18 mouse cellular contexts compared by ENCODE assay signal in genomic region chr11:114890542-114890941, GRCm38 (mm10). TPM values are rescaled to one million over a fixed set of nuclear protein-coding genes. Genes with fewer than 3 reads are reported as not detected.
A peak's percentile ranks its signal among the peaks of the same experiment; 100 is the strongest.
DNase-seq lines count a peak whose midpoint lies in the region; ATAC-seq and TF ChIP-seq lines count a peak whose summit lies in the region.
"Had no signal": no experiment of that assay in that cellular context is flagged by ENCODE, and none has a peak within 500 bp of the region (broad histone marks: within the 10 kb centered on the region; RNA-seq: fewer than 3 reads in every experiment).

No protein-coding gene starts in this region.

- WGBS in kidney, embryonic 16.5 days = 38% methylated on average over 5 of the region's 5 CpGs
- 11% methylated on average over 5 of the region's 5 CpGs for WGBS in spleen, adult 2 months
- WGBS in liver, embryonic 16.5 days (ENCODE audit: insufficient replicate concordance) = 16% methylated on average over 5 of the region's 5 CpGs

- ATAC-seq in kidney, embryonic 16.5 days (ENCODE audit: low FRiP score, low TSS enrichment) = peak; percentile 27; the same call in 1 of the 2 replicates
- no peak for ATAC-seq in liver, embryonic 16.5 days (ENCODE audit: low read depth)
- no peak for ATAC-seq in erythroblast, adult 5-6 weeks (replicated peaks; ENCODE audit: low FRiP score, poor library complexity, severe bottlenecking)
- ATAC-seq: forebrain, embryonic 15.5 days had no signal

- H3K4me1 ChIP-seq in kidney, embryonic 16.5 days (ENCODE audit: insufficient read depth, low read length) = peaks cover 8% of the 10 kb centered on the region
- peaks cover 5% of the 10 kb centered on the region; the same call in 1 of the 2 replicates for H3K4me1 ChIP-seq in spleen, adult 2 months (ENCODE audit: control insufficient read depth, insufficient read depth, insufficient read length)
- no peaks in the 10 kb centered on the region for H3K4me1 ChIP-seq in liver, embryonic 16.5 days (ENCODE audit: control insufficient read depth, low read depth, low read length)
- H3K4me1 ChIP-seq: forebrain, embryonic 15.5 days had no signal

- H3K27ac ChIP-seq in kidney, embryonic 16.5 days (ENCODE audit: low read length) = no peak overlapping the region
- peak overlapping the region; percentile 52 for H3K27ac ChIP-seq in spleen, adult 2 months (ENCODE audit: insufficient read depth, low read length)
- H3K27ac ChIP-seq in liver, embryonic 16.5 days (ENCODE audit: low read length) = no peak overlapping the region
- H3K27ac ChIP-seq: forebrain, embryonic 15.5 days had no signal

- 0 out of 2 replicates have a peak overlapping the region, but pooled peaks have one; percentile 43 for H3K9ac ChIP-seq in kidney, embryonic 16.5 days (replicated peaks; ENCODE audit: low read length)
- peak overlapping the region; percentile 37; the same call in 1 of the 2 replicates for H3K9ac ChIP-seq in liver, embryonic 16.5 days (ENCODE audit: low read depth, low read length)
- H3K9ac ChIP-seq: forebrain, embryonic 15.5 days had no signal

- H3K4me3 ChIP-seq in kidney, embryonic 16.5 days (ENCODE audit: low read length) = no peak overlapping the region
- H3K4me3 ChIP-seq in spleen, adult 2 months (ENCODE audit: extremely low read depth, insufficient read depth, insufficient read length) = peak overlapping the region; percentile 53; the same call in 1 of the 2 replicates
- peak overlapping the region; percentile 36 for H3K4me3 ChIP-seq in liver, embryonic 16.5 days (ENCODE audit: low read depth, low read length)
- H3K4me3 ChIP-seq: erythroblast, embryonic 14.5 days; forebrain, embryonic 15.5 days; heart, adult 2 months had no signal

- no peak for TF ChIP-seq POLR2A in spleen, adult 2 months (IDR thresholded peaks at IDR 0.05; ENCODE audit: low read depth, low read length)

- H3K36me3 ChIP-seq in kidney, embryonic 16.5 days (ENCODE audit: insufficient read depth, low read length) = no peaks in the 10 kb centered on the region
- no peaks in the 10 kb centered on the region for H3K36me3 ChIP-seq in spleen, adult 2 months (ENCODE audit: control insufficient read depth, insufficient read depth, low read length)
- H3K36me3 ChIP-seq in liver, embryonic 16.5 days (ENCODE audit: control insufficient read depth, insufficient read depth) = no peaks in the 10 kb centered on the region
- H3K36me3 ChIP-seq: forebrain, embryonic 15.5 days had no signal

- DNase-seq in kidney, postnatal 25 days = no peak
- no peak for DNase-seq in spleen, adult 2 months (ENCODE audit: low read depth in 1 of 2, low spot score in 2 of 2)
- DNase-seq in spleen, postnatal 10 days (ENCODE audit: low spot score in 2 of 2) = no peak
- no peak for DNase-seq in urinary bladder, adult 18-20 months (ENCODE audit: low spot score in 2 of 2)
- DNase-seq: adrenal gland, postnatal 14 days; cerebellum, postnatal 14 days; gastrocnemius, postnatal 10 days; kidney, postnatal 10 days; right cerebral cortex, postnatal 25 days; thymus, adult 18-20 months had no signal

- no peaks in the 10 kb centered on the region for H3K27me3 ChIP-seq in kidney, embryonic 16.5 days (ENCODE audit: insufficient read depth, low read length)
- no peaks in the 10 kb centered on the region for H3K27me3 ChIP-seq in spleen, adult 2 months (ENCODE audit: control insufficient read depth, insufficient read depth, low read length)
- H3K27me3 ChIP-seq in liver, embryonic 16.5 days (ENCODE audit: control insufficient read depth, insufficient read depth, low read depth, low read length) = no peaks in the 10 kb centered on the region
- H3K27me3 ChIP-seq: forebrain, embryonic 15.5 days had no signal

- peak overlapping the region; percentile 42 for H3K4me2 ChIP-seq in kidney, embryonic 16.5 days (replicated peaks; ENCODE audit: low read depth, low read length)
- no peak overlapping the region; the same call in 1 of the 2 replicates for H3K4me2 ChIP-seq in liver, embryonic 16.5 days (ENCODE audit: low read depth, low read length)
- H3K4me2 ChIP-seq: forebrain, embryonic 15.5 days had no signal

- no peak for TF ChIP-seq CTCF in spleen, adult 2 months (IDR thresholded peaks at IDR 0.05; ENCODE audit: extremely low read depth, insufficient read depth, insufficient read length, insufficient replicate concordance)

- no peaks in the 10 kb centered on the region for H3K9me3 ChIP-seq in kidney, embryonic 16.5 days (ENCODE audit: low read length)
- no peaks in the 10 kb centered on the region for H3K9me3 ChIP-seq in liver, embryonic 16.5 days (replicated peaks; ENCODE audit: control insufficient read depth, low read length)
- H3K9me3 ChIP-seq: forebrain, embryonic 15.5 days had no signal

RNA-seq across cellular contexts. Expression of gene Cd300a, which starts 0.7 kb away (rescaled TPM):
- 1.8 and 2.2 TPM in 2 replicates for polyA plus RNA-seq in kidney, embryonic 16.5 days (2015; fragmentation: Nextera tagmentation; extraction: Ambion mirVana)
- 11.6 and 12.5 TPM in 2 replicates for polyA plus RNA-seq in spleen, adult 2 months (2012; rRNA removed)
- 5.9 and 6.2 TPM in 2 replicates for polyA plus RNA-seq in liver, embryonic 16.5 days (2015; fragmentation: Nextera tagmentation; extraction: Ambion mirVana)
- 3.8 and 4.8 TPM in 2 replicates for total RNA-seq in erythroblast, adult 5-6 weeks (2015; ENCODE audit: low replicate concordance)
- total RNA-seq in erythroblast, adult 5-6 weeks (2017; ENCODE audit: low replicate concordance) = 3.7 and 7.1 TPM in 2 replicates
- total RNA-seq: MEL had no signal
- polyA plus RNA-seq: erythroblast, embryonic 14.5 days had no signal

RNA-seq across cellular contexts. Expression of gene Gprc5c, which starts 39.6 kb away (rescaled TPM):
- polyA plus RNA-seq in kidney, embryonic 16.5 days (2015; fragmentation: Nextera tagmentation; extraction: Ambion mirVana) = 153 and 162 TPM in 2 replicates
- 9.3 and 9.5 TPM in 2 replicates for polyA plus RNA-seq in spleen, adult 2 months (2012; rRNA removed)
- polyA plus RNA-seq in liver, embryonic 16.5 days (2015; fragmentation: Nextera tagmentation; extraction: Ambion mirVana) = 19.5 and 20.2 TPM in 2 replicates
- total RNA-seq in erythroblast, adult 5-6 weeks (2015; ENCODE audit: low replicate concordance) = 0.77 TPM in 1 of 2 replicates, not detected in the other
- total RNA-seq in erythroblast, adult 5-6 weeks (2017; ENCODE audit: low replicate concordance) = 0.09 TPM in 1 of 2 replicates, not detected in the other
- total RNA-seq: MEL had no signal

RNA-seq across cellular contexts. Expression of gene Cd300lb, which starts 43.6 kb away (rescaled TPM):
- polyA plus RNA-seq in kidney, embryonic 16.5 days (2015; fragmentation: Nextera tagmentation; extraction: Ambion mirVana) = 0.32 and 0.37 TPM in 2 replicates
- polyA plus RNA-seq in spleen, adult 2 months (2012; rRNA removed) = 3.1 and 5.3 TPM in 2 replicates
- 1.5 and 1.9 TPM in 2 replicates for polyA plus RNA-seq in liver, embryonic 16.5 days (2015; fragmentation: Nextera tagmentation; extraction: Ambion mirVana)
- 9.2 and 20.9 TPM in 2 replicates for total RNA-seq in erythroblast, adult 5-6 weeks (2015; ENCODE audit: low replicate concordance)
- total RNA-seq in erythroblast, adult 5-6 weeks (2017; ENCODE audit: low replicate concordance) = 9.6 and 14.8 TPM in 2 replicates
- total RNA-seq: left cerebral cortex, postnatal 25 days; MEL had no signal
- polyA plus RNA-seq: erythroblast, embryonic 14.5 days; forebrain, embryonic 15.5 days had no signal
